Mouse (Mus musculus) frontal cortex, postnatal 14 days (tissue): ENCODE data around the gene Sema3g.
A peak's percentile ranks its signal among the peaks of the same experiment; 100 is the strongest.

Experiments
- DNase-seq, 2 experiments: peaks; one replicate each; pipeline ENCODE4 v3.0.0; 2022; ENCODE audit warnings: low spot score in 2 of 2

Sema3g gene

DNA sequence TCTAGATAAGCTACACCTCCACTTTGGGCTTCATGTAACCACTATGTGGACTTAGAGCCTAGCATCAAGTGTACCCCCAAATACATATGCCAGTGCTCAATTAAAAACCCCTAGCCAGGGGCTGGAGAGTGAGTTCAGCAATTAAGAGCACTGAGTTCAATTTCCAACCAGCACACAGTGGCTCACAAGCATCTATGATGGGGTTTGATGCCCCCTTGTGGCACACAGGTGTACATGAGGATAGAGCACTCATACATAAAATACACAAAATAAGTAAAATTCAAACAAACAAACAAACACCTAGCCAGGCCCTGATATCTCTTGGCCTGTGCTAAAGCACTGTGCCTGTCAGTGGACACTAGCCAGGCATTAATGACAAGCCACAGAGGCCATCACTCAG lies 21.7 kb upstream of the Sema3g start:
- DNase-seq: no peak

DNA sequence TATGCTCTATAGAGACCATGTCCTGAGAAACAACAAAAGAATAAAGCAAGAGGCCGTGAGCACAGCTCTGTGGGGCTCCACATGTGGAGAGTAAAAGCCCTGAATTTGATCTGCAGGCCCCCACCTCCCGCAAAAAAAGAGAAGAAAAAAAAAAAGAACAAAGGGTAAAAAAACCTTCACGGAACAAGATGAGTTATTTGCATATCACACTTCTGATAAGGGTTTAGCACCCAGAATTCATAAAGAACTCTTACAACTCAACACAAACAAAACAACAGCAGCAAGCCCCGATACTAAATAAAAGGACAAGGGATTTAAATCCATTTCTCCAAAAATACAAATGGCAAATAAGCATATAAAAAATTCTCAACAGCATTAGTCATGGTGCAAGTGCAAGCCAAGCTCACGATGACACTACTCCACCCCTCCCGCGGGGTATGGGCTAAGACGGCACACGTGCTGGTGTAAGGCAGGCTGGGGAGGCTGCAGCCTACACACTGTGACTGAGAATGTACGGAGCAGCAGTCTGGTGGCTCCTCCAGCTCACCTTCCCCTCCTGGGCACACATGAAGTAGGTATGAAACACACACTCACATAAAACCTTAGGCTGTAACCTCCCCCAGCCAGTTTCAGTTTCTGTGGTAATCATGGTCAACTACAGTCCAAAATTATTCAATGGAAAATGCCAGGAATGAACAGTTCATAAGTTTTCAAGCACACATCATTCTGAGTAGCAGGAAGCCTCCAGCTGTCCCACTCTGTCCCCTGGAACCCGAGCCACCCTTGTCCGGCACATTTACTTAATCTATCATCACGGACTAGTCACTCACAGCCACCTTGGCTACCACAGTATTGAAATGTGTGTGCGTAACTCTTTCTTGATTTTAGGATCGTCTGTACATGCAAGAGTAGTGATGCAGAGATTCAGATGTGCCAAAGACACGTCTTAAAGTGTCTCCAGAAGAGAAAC lies 19.8 kb upstream of the Sema3g start:
- DNase-seq: no peak

DNA sequence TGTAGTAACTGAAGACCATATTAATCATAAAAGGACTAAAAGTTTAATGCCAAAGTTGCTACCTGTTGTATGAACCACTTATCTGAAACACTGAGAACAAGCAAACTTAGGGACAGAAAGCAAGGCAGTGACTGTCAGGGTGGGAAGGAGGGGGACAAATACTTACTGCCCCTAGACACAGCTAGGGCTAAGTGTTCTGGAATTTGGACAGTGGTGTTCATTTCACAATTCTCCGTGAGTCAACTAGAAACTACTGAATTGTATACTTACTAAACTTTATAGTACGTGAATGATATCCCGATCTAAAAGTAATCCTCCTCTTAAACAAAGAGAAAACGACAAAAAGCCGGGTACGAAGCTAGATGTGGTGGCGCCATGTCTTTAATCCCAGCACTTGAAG lies 18.1 kb upstream of the Sema3g start:
- no peak for DNase-seq

DNA sequence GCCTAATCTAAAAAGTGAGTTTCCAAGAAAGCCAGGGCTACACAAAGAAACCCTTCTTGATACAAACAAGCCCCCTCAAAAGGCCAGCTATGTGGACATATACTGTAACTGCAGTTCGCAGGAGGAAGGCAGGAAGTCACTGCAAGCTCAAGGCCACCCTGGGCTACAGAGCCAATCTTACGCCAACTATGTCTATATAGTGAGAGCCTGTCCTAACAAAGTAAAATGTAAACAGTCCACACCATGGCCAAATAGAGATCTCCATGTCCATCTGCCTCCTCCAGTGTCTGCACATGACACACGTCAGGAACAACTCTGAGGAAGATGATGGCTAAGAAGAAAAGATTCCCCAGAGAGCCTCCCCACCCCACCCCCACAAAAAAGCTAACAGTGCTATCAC lies 17.6 kb upstream of the Sema3g start:
- DNase-seq: no peak

DNA sequence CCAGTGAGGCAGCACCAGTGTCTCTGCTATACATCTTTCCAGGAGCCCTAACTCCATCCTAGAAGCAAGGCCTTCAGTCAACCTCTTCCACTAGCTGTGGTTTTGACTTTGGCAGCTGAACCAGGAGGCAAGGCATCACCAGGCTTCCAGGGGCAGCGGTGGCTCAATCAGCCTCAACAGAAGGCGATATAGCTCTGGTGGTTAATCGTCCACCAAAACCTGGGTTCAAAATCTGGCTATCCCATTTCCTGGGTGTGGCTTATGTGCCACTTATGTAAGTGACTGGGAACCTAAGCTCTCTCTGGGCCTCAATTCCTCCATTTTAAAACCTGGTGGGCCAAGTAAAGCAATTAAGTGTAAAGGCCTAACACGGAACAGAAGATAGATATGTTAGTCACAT lies 12.8 kb upstream of the Sema3g start:
- DNase-seq: no peak

DNA sequence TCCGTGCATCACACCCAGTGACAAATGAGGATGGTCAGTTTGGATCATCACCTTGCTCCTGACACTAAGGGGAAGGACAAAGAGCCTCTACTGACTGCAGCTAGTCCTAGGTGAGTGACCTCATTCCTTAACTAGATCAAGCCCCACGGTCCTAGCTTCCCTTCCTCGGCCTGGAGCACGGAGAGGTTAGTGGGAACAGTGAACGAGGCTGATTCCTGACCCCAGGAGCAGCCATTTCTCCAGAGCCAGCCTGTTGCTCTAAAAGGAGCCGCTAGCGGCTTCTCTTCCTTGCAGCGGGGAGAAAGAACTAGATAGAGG lies 12.5 kb upstream of the Sema3g start:
- no peak for DNase-seq

DNA sequence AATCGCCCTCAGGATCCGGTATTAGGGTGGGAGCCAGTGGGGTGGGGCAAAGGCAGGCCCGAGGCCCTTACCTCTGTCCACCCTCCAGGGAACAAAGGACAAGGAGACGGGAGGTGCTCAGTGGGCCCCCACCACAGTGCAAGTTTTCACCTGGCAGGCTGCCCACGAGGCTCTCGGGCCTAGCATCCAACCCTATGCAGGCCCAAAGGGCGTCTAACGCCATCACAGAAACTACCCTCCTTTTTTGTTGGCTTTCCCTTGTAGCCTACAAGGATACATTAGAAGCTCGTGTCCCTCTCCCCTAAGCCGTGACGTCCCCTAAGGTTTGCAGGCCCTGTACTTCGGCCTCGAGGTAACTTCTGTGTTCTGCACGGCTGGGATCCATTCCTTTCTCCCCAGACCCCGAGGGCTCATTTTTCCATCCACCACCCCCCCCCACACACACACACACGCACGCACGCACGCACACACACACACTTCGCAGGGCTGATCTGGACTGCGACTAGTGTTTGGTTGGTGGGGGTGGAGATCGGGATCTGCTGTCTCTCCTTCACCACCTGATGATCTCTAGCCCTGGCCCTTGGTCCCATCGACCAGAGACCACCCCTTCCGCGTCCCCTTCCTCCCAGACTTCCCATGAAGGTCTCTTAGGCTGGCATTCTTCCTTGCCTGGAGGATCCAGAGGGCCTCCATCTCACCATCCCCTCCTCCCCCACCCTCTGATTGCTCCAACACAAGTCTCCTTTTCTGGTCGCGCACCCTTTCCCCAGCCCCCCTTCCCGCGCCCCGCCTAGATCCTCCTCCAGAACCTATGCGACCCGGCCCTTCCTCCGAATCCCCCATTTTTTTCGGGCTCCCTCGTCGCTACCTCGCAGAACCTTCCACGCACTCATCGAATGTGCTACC lies 11.8 kb upstream of the Sema3g start:
- no peak for DNase-seq

DNA sequence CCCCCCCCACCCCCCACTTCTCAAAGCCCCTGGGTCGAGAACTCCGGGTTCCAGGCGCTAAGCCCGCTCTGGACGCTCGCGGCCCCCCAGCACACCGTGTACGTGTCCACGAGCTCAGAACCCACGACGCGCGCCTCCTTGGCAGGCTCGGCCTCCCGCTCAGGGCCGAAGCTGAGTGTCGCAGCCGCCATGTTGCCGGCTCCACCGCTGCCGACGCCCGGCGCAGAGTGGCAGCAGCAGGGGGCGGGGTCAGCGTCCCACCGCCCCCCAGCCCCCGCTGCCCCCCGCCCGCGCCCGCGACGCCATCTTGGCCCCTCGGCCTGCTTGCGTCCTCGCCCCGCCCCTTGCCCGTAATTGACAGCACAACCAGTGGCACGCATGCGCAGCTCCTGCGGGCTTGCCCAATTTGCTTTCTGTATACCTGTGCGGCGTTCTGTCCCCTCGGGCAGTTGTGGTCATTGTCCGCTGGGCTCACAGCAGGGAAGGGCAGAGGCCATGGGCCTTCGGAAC lies 11.1 kb upstream of the Sema3g start:
- peak; percentile 87 to 88 for DNase-seq

DNA sequence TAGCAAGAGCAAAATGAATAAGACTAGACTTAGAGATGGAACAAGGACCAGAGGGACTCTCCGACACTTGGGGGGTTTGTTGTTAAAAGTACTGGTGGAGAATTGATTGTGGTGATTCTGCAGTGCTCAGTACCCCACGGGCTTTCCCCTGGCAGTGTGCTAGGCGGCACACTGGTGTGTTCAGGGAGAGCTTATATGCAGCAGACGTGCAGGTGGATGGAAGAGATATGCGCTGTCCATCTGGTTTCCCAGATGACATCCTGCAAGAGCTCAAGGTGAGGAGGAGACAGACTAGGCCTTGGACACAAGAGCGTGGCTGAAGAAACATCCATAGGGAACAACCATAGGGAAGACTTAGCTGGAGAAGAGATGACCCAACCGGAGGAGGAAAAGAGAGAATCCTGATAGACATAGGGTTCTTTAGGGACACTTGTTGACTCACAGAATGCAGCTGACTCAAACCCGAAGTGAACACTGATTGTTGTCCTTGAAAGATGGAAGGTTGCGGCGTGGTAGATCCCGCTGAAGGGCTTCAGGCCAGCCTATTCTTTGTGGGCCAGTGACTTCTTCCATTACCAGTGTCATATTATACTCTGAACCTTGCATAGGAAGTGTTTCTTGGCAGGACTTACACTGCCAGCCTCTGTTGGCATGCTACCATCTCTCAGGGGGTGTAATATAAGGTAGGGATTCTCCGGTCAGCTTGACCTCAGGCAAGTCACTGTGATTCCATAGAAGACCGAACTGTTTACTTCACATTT lies 10.4 kb upstream of the Sema3g start:
- DNase-seq: no peak

DNA sequence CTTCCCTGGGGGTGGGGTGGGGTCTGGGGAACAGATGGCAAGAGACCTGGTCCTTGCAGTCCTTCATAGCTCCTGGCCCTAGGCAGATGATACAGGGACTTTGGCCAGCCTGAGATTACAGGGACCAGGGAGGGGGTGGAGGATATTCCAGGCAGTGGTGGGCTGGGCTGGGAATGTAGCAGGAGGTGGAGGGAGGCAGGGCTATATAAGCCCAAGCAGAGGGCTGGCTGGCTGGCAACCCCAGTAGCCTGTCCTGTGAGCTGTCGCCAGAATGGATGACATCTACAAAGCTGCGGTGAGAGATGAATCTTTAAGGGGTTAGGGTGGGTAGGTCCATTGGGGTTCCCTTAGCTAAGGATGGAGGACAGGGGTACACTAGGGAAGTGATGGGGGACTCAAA lies 9.6 kb upstream of the Sema3g start, which contains the start of gene Tnnc1:
Gene Tnnc1, plus strand, starts transcription at position 229 of the 400 bp plus-strand sequence.
- DNase-seq: no peak

DNA sequence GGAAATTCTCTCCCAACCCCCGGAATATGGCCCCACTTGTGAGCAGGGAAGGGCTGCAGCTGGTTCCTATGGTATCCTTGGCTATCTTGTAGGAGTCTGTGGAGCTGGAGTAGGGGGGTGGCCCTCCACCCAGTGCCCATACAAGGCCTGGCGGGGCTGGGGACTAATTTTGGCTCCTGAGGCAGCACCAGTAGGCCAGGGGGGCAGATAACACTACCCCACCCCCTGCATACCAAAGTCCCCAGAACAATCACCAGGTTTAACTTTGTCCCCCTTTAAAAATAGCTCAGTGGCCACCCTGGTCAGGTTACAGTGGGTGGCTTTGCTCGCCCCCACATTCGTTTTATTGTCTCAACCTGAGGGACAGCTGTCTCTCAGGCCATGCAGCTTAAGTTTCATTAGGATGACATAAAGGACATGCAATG lies 8.5 kb upstream of the Sema3g start:
- DNase-seq: no peak

DNA sequence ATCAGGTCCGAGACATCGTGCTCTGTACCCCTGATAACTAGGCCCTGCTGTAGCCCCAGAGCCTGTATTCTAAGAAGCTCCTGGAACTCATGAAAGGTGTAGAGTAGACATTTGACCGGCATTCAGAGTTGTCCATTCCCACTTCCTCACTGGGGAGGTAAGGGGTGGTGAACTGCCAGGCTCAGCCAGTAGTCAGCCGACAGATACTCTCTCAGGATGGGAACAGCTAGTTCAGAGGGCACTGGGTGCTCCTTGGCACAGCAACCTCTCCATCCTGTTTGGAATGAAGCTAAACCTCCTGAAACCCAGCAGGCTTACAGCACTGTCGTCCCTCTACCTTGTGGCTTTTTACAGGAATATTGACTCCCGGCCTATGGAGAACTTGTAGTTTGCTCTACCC lies 5.8 kb upstream of the Sema3g start:
- DNase-seq: no peak

DNA sequence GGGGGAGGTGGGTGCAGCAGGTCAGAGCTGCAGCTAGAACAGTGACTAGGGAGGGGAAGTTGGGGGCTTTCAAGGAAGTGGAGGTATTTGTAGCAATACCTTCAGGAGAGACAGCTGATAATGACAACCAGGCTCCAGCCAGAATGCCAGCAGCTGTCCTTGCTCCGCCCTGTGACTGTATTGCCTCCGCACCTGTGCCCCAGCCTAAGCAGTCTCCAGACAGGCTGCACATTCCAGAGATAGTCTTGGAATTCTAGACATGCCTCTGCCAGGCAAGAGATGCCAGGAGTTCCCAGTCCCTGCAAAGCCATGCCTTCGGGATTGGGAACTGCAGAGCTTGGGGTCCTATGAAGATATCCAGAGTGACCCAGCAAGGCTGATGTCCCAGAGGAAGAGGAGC lies 5.2 kb upstream of the Sema3g start:
- no peak for DNase-seq

DNA sequence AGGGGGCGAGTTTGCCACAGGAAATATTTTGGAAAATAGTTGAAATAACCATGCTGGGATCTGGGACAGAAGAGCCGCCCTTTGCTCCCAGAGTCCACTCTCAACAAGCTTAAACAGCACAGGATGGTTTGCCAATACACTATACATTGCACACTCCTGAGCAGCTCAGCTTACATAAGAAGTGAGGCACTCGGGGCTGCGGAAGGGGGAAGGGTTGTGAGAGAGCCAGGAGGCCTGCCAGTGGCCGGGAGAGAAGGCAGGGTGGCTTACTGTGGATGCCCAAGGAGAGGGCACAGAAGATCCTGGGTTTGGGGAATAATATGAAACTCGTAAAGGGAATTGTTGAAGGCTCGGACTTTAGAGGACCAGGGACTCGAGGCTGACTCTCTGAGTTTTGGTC lies 3.8 kb upstream of the Sema3g start:
- no peak for DNase-seq

DNA sequence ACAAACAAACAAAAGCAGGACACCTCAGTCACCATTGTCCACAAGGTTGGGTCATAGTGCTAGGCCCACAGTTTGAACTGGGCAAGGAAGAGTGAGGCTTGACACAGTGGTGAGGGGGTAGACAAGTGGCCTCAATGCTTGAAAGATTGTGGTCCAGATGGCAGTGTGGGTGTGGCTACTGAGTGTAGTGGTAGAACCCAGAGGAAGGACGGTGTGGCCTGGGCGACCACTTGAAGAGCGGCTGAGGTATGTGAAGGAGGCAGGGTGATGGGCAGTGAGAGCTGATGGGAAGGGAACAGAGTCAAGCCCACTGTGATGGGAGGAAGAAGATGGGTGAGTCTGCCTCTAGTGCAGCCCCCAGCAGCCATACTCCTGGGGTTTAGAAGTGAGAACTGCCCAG lies 3.0 kb upstream of the Sema3g start:
- no peak for DNase-seq

DNA sequence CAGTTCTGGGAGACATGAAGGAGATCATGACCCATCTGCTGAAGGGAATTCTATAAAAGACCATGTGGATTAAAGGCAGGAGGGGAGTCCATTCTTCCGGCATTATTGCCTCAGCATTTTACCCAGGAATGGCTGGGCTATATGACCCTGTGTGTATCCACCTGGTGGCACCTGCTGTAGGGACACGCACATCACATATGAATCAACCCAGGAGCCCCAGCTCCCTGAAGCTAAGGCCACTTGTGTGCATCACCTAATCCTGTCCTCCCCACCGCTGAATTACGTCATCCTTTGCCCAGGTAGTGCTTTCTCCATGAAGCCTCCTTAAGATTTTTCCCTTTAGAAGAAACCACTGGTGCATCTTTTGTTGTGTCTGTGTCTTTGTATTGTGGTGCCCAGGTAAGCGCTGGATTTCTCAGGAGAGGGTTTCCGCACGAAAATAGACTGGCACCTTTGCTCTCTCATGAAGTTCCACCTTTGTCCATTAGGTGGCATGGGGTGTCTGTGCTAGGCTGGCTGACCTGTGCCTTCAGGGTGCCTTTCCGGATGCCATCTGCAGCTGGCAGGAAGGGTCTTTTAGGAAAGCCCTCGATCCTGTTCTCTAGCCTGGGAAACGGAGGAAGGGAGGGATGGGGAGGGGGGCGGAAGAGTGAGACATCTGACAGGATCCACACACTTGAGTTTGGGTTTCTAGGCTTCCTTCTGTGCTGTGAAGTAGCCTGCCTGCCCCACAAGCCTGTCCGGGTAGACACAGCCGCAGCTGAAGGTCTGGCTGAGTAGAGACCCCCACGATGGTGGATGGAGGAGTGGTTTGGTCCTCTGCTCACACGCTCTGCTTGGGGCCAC lies 2.3 kb upstream of the Sema3g start:
- DNase-seq: peak in 1 of 2 experiments; percentile 43

DNA sequence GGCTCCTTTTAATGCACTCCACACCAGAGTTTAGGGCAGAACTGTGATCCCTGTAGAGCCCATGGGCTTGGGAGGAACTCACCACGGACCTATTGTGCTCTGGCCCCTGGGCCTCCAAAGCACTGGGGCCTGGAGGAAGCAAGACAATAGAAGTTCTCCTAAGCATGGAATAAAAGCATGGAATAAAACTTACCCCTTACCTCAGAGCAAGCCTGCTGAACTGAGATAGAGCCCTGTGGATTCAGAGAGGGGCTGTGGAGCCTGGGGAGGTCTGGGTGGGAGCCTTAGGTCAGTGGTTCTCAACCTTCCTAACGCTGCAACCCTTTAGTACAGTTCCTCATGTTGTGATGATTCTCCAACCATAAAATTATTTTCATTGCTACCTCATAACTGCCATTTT lies 814 bp upstream of the Sema3g start, which contains the start of gene Nisch:
Gene Nisch, minus strand, starts transcription at position 101 of the 400 bp plus-strand sequence.
- DNase-seq: no peak

DNA sequence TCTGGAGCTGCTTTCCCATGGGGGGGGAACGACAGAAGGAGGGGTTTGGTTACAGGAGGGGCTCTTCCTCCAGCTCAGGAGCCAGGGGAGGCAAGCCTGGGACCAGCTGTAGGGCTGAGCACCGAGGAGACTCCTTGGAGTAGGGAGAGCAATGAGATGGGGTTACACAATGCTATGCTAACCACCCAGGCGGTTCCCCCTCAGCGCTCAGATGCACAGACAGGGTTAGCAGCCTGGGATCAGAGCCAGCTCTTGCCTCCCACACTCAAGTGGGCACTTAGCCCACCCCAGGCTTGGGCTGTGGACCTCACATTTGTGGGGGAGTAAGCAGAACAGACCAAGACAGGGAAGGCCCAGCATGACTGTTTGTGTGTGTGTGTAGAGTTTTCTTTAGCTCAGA lies 9.3 kb downstream of the Sema3g start:
- peak in 1 of 2 experiments; percentile 56 for DNase-seq

DNA sequence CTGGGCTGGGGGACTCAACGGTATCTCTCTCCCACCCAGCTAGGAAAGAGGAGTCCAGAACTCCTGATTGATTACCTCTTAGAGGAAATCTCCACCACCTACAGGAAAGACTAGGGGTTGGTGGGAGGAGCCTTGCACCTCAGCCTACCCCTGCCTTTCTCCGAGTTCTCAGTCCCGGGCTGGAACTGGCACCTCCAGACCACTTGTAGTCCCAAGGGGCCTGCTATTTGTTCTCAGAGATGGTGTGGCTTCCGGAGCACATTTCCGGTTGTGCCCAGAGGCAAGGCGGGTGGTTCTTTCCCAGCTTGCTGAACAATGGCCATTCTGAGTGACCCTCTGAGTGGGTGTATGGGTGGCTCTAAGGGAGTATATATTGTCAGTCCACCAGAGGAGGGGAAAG lies 10.6 kb downstream of the Sema3g start:
- no peak for DNase-seq

DNA sequence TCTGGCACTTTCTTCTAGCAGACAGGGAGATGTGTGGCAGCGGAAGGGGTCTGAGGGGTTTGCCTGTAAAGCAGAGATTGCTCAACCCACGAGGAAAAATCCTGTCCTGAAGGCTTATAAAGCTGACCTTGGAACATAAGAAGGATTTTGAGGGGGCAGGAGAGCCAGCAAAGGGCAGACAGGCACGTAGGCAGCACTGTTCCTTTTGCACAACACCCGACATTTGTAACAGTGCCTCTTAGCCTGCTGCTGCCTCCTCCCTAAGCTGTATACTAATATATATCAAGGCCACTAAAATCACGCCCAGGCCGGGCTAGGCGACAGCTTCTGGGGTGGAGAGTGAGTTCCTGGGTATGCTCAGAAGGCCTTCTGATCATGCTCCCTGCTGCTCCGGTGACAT lies 12.8 kb downstream of the Sema3g start:
- no peak for DNase-seq
